Mouse (Mus musculus) hindbrain, embryonic 16.5 days (tissue): Measurements from ENCODE around the gene Macrod2. TPM values are rescaled to one million over a fixed set of nuclear protein-coding genes. Genes with fewer than 3 reads are reported as not detected.

ENCODE experiments used
- ATAC-seq: fragments of 200-750 bp; cut with Nextera tagmentation; 2 replicates; pipeline ENCODE4 v1.8.0; 2017; ENCODE audit warnings: moderate TSS enrichment, moderate library complexity
- H3K27ac ChIP-seq: fragments of 300-500 bp; sonication (generic); 2 replicates; pipeline ENCODE4 v1.5.1; 2014; ENCODE audit warnings: low read depth, mild to moderate bottlenecking, control low read depth, low read length, moderate library complexity
- H3K27me3 ChIP-seq: fragments of 300-500 bp; sonication (generic); replicated peaks from 2 replicates; pipeline ENCODE4 v1.6.1; 2014; ENCODE audit warnings: low read length; ENCODE audit not compliant: control insufficient read depth, insufficient read depth
- H3K36me3 ChIP-seq: fragments of 300-500 bp; sonication (generic); 2 replicates; pipeline ENCODE4 v1.6.1; 2014; ENCODE audit warnings: mild to moderate bottlenecking, low read length, moderate library complexity, mixed read lengths; ENCODE audit not compliant: control insufficient read depth, insufficient read depth
- H3K4me1 ChIP-seq: fragments of 300-500 bp; sonication (generic); 2 replicates; pipeline ENCODE4 v1.6.1; 2014; ENCODE audit warnings: low read depth, low read length; ENCODE audit not compliant: control insufficient read depth, insufficient read depth
- H3K4me2 ChIP-seq: fragments of 300-500 bp; sonication (generic); 2 replicates; pipeline ENCODE4 v1.6.1; 2014; ENCODE audit warnings: mild to moderate bottlenecking, low read length, control low read depth, moderate library complexity
- H3K4me3 ChIP-seq: fragments of 300-500 bp; sonication (generic); 2 replicates; pipeline ENCODE4 v1.5.1; 2014; ENCODE audit warnings: mild to moderate bottlenecking, low read length, control low read depth, moderate library complexity
- H3K9ac ChIP-seq: fragments of 300-500 bp; sonication (generic); 2 replicates; pipeline ENCODE4 v1.6.1; 2014; ENCODE audit warnings: low read depth, mild to moderate bottlenecking, control low read depth, low read length, moderate library complexity
- H3K9me3 ChIP-seq: fragments of 300-500 bp; sonication (generic); 2 replicates; pipeline ENCODE4 v1.6.1; 2014; ENCODE audit warnings: mild to moderate bottlenecking, low read length, moderate library complexity; ENCODE audit not compliant: control insufficient read depth
- whole genome bisulfite sequencing: fragments of 180-500 bp; shearing (Covaris S2); extraction: QIAGEN DNeasy Blood & Tissue Kit; methylation state at CpG from one replicate; pipeline ENCODE4 v1.1.7; 2014; 5-methylcytosine and 5-hydroxymethylcytosine counted together
- polyA plus RNA-seq: library from polyadenylated mRNA; unstranded; fragments of >200 nt; fragmentation: Nextera tagmentation; extraction: Ambion mirVana; gene quantifications from 2 replicates; pipeline ENCODE4 v1.2.1, GENCODE M21; 2015

The Macrod2 gene
- polyA plus RNA-seq, 1 experiment from 2014 or later: 85.4 TPM

GRCm38 (mm10) chr2:141844408-141845175 is 1449.5 kb downstream of the Macrod2 start:
- H3K9me3 ChIP-seq: no peaks in the 10 kb centered on the region
- no peak for ATAC-seq
- H3K36me3 ChIP-seq: no peaks in the 10 kb centered on the region
- WGBS: 75% methylated on average over 6 of the region's 6 CpGs
- no peak overlapping the region for H3K4me2 ChIP-seq
- H3K4me1 ChIP-seq: no peaks in the 10 kb centered on the region
- H3K27ac ChIP-seq: no peak overlapping the region
- H3K4me3 ChIP-seq: no peak overlapping the region
- H3K27me3 ChIP-seq: no peaks in the 10 kb centered on the region
- H3K9ac ChIP-seq: no peak overlapping the region

GRCm38 (mm10) chr2:141859220-141859619 is 1464.1 kb downstream of the Macrod2 start:
- Histone ChIP-seq H3K27me3 (no peaks in the 10 kb centered on the region), H3K9me3 (no peaks in the 10 kb centered on the region), H3K36me3 (no peaks in the 10 kb centered on the region), H3K4me3 (no peak overlapping the region), H3K4me1 (no peaks in the 10 kb centered on the region), H3K9ac (no peak overlapping the region), H3K27ac (no peak overlapping the region), H3K4me2 (no peak overlapping the region)
- 34% methylated on average over 2 of the region's 2 CpGs for WGBS
- ATAC-seq: no peak

DNA sequence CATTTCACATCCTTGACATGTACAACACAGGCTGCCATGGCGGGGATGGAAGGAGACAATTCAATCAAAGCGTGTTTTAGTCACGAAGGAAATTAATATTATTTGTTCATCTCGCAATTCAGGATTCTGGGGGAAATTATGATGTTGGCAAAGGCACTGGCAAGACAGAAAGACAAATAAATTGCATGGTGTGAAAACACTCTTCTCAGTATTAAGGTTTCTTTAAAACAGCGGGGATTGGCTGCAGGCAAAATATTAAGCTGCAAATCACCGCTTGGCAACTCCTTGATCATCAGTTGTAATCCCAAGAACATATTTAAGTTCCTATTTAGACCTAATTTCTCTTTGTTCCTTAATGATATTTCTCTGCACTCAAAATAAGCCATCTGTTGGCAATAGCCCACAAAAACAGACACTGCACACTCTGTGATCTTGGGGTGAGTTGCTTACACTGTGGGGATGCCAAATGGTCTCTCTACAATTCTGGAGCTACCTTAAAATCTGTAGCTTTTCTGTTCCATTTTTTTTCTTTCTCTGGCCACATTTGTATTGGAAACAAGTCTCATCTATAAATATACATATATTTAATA is 1466.7 kb downstream of the Macrod2 start:
- ATAC-seq: no peak
- WGBS: 73% methylated on average over 6 of the region's 6 CpGs
- Histone ChIP-seq H3K4me3 (no peak overlapping the region), H3K4me1 (no peaks in the 10 kb centered on the region), H3K27ac (no peak overlapping the region), H3K9ac (no peak overlapping the region), H3K36me3 (no peaks in the 10 kb centered on the region), H3K4me2 (no peak overlapping the region), H3K9me3 (no peaks in the 10 kb centered on the region), H3K27me3 (no peaks in the 10 kb centered on the region)

DNA sequence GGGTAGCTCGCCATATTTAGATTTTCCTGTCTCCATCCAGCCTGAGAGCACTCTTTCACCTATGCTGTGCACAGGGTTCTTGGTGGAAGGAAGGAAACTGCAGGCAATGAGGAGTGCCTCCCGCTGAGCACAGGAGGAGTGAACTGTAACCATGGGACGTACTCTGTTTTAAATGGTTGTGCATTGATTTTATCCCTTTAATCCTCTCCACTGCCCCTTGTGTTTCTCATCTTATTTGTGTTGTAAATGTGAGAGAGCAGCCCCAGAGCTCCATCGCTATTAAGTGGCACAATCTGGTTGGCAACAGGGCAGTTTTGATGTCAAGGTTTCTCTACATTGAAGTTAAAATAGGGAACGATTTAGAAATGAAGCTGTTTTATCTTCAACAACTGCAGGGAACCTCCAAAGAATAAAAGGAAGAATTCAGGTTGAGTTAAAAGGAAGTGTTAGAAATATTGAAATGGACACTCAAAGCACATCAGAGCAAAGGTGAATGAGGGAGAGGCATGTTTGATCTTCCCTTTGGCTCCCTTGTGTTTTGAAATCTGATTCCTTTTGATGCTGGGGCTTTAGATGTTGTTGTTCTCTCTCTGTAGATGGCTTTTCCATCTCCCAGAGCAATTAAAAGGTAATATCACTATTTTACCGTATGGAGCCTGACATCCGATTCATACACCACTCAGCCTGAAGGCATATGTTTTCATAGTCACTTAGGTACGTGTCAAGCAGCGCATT is 1467.6 kb downstream of the Macrod2 start:
- ATAC-seq: no peak
- Histone ChIP-seq H3K9me3 (no peaks in the 10 kb centered on the region), H3K4me1 (no peaks in the 10 kb centered on the region), H3K4me2 (no peak overlapping the region), H3K36me3 (no peaks in the 10 kb centered on the region), H3K4me3 (no peak overlapping the region), H3K27ac (no peak overlapping the region), H3K9ac (no peak overlapping the region), H3K27me3 (no peaks in the 10 kb centered on the region)
- WGBS: 51% methylated on average over 9 of the region's 9 CpGs

GRCm38 (mm10) chr2:141863628-141864165 is 1468.6 kb downstream of the Macrod2 start:
- H3K4me2 ChIP-seq: no peak overlapping the region
- no peaks in the 10 kb centered on the region for H3K36me3 ChIP-seq
- WGBS: 82% methylated on average over 1 of the region's 2 CpGs
- no peaks in the 10 kb centered on the region for H3K9me3 ChIP-seq
- H3K4me3 ChIP-seq: no peak overlapping the region
- no peak for ATAC-seq
- no peak overlapping the region for H3K27ac ChIP-seq
- H3K9ac ChIP-seq: no peak overlapping the region
- H3K27me3 ChIP-seq: no peaks in the 10 kb centered on the region
- no peaks in the 10 kb centered on the region for H3K4me1 ChIP-seq

DNA sequence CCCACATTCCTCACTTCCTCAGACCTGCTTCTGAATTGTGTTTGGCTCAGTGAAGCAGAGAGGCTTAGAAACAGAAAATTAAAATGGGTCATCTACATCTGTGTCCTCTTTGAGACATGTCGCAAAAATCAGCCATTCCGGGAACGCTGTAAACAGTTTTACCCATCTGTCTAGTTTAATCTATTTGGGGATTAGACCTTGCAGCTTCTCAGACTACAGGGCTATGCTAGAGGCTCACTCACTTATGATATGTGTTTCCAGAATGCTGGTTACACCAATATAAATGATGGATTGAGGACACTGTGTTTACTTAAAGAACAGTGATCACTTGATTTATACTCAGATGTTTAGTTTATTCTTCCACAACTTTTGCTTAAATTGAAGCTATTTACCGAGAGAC is 1475.8 kb downstream of the Macrod2 start:
- 85% methylated on average over 4 of the region's 4 CpGs for WGBS
- Histone ChIP-seq H3K27ac (no peak overlapping the region), H3K27me3 (no peaks in the 10 kb centered on the region), H3K4me1 (no peaks in the 10 kb centered on the region), H3K4me2 (no peak overlapping the region), H3K4me3 (no peak overlapping the region), H3K36me3 (no peaks in the 10 kb centered on the region), H3K9me3 (no peaks in the 10 kb centered on the region), H3K9ac (no peak overlapping the region)
- ATAC-seq: no peak

DNA sequence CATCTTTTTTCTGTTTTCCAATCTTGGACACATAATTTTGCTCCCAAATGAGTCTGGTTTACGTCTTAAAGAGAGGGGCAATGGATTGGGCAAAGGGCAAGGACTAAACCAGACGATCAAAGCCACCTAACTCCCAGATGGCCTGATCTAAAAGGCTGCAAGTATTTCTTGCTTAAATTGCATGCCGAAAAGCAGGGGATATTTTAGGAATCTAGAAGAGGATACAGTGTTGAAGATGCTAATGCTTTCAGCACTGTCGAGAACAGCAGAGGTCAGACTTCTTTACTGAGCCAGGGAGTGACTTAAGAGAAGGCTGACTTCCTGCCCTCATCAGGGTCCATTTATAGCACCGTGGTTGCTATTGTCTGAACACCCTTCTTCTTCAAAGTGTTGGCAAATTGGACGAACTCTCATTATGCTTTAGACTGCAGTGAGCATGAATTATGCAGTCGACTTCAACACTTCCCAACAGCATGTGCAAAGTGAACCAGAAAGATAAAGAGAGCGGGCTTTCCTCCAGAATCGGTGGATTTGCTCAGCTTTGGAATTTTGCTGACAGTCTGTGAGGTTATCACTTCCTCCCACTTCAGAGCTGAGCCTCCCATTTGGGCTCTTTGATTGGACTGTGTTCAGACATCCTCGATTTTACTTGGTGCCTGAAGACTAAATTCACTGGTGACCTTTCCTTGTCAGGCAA is 1481.2 kb downstream of the Macrod2 start:
- H3K36me3 ChIP-seq: no peaks in the 10 kb centered on the region
- H3K27ac ChIP-seq: no peak overlapping the region
- H3K4me3 ChIP-seq: no peak overlapping the region
- H3K9me3 ChIP-seq: no peaks in the 10 kb centered on the region
- 59% methylated on average over 10 of the region's 10 CpGs for WGBS
- H3K9ac ChIP-seq: no peak overlapping the region
- no peak for ATAC-seq
- H3K27me3 ChIP-seq: no peaks in the 10 kb centered on the region
- H3K4me1 ChIP-seq: no peaks in the 10 kb centered on the region
- no peak overlapping the region for H3K4me2 ChIP-seq

- H3K9ac ChIP-seq: no peak overlapping the region
- no peak for ATAC-seq
- no peaks in the 10 kb centered on the region for H3K36me3 ChIP-seq
- H3K27me3 ChIP-seq: no peaks in the 10 kb centered on the region
- no peaks in the 10 kb centered on the region for H3K4me1 ChIP-seq
- H3K4me2 ChIP-seq: no peak overlapping the region
- no peak overlapping the region for H3K27ac ChIP-seq
- WGBS: 78% methylated on average over 2 of the region's 2 CpGs
- no peaks in the 10 kb centered on the region for H3K9me3 ChIP-seq
- no peak overlapping the region for H3K4me3 ChIP-seq
These were observed 1481.8 kb downstream of the Macrod2 start for GRCm38 (mm10) chr2:141876958-141877357.
